Mouse (Mus musculus): ENCODE data around the gene Krt25. TPM values are rescaled to one million over a fixed set of nuclear protein-coding genes. Genes with fewer than 3 reads are reported as not detected.

Krt25 gene
- polyA plus RNA-seq, 1 experiment from 2014 or later: not detected

DNA sequence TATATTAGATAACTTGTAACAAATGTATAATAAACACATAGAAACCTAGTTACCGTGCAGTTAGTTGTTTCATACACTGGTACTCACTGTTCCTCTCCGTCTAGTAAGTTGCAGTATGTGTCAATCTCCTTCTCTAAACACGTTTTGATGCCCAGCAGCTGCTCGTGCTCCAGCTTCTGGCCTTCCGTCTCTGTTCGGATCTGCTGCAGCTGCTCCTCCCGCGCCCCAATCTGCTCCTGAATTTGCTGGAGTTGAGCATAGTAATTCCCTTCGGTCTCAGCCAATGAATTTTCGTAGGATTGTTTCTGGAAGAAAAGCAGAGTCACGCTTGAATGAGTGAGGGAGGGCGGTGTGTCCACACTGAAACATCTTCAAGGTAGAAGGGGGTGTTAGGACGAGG is 10.7 kb upstream of the Krt25 start:
- Histone ChIP-seq H3K9me3 (replicated peaks; ENCODE audit: control insufficient read depth, low read length) (no peaks in the 10 kb centered on the region), H3K4me2 (ENCODE audit: low read depth, low read length) (no peak overlapping the region), H3K9ac (ENCODE audit: low read depth, low read length) (no peak overlapping the region), H3K4me1 (ENCODE audit: control insufficient read depth, low read depth, low read length) (no peaks in the 10 kb centered on the region), H3K27me3 (ENCODE audit: control insufficient read depth, insufficient read depth, low read depth, low read length) (no peaks in the 10 kb centered on the region), H3K36me3 (ENCODE audit: control insufficient read depth, insufficient read depth) (no peaks in the 10 kb centered on the region), H3K27ac (ENCODE audit: low read length) (no peak overlapping the region), H3K4me3 (ENCODE audit: low read depth, low read length) (no peak overlapping the region)
- no peak for ATAC-seq (ENCODE audit: low read depth)
- WGBS (ENCODE audit: insufficient replicate concordance): 60% methylated on average over 13 of the region's 13 CpGs

DNA sequence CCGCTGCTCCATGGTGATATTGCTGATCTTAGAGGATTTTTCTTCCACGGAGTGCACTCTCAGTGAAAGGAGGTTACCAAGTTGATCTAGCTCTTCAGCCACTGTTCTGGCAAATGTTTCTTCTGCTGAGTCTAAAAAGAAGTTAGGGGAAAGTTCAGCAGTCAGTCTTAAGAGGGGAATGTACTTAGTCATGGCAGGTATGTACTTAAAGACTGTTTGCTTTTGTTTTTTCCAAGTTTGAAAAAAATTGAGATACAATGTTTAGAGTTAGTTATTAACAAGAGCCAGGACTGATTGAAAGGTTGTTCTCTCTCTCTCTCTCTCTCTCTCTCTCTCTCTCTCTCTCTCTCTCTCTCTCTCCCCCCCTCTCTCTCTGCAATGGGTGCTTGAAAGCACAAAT is 6.9 kb upstream of the Krt25 start:
- Histone ChIP-seq H3K36me3 (ENCODE audit: control insufficient read depth, insufficient read depth) (no peaks in the 10 kb centered on the region), H3K27me3 (ENCODE audit: control insufficient read depth, insufficient read depth, low read depth, low read length) (no peaks in the 10 kb centered on the region), H3K9ac (ENCODE audit: low read depth, low read length) (no peak overlapping the region), H3K4me1 (ENCODE audit: control insufficient read depth, low read depth, low read length) (no peaks in the 10 kb centered on the region), H3K27ac (ENCODE audit: low read length) (no peak overlapping the region), H3K4me3 (ENCODE audit: low read depth, low read length) (no peak overlapping the region), H3K9me3 (replicated peaks; ENCODE audit: control insufficient read depth, low read length) (no peaks in the 10 kb centered on the region), H3K4me2 (ENCODE audit: low read depth, low read length) (no peak overlapping the region)
- 63% methylated on average over 2 of the region's 2 CpGs for WGBS (ENCODE audit: insufficient replicate concordance)
- ATAC-seq (ENCODE audit: low read depth): no peak

DNA sequence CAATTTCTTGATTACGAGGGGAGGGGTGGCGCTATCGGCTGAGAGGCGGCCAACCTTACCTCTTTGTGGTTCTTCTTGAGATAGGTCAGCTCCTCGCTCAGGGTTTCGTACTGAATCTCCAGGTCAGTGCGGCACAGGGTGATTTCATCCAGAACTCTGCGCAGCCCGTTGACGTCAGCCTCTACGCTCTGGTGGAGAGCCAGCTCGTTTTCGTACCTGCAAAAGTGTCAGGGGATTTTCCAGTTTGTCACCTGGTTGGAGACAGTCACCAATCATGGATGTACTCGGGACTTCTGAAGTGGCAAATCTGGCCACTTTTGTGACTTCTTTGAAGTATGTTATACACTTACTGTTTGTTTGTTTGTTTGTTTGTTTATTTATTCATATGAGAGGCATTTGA is 1.7 kb downstream of the Krt25 start:
- no peak for ATAC-seq (ENCODE audit: low read depth)
- WGBS (ENCODE audit: insufficient replicate concordance): 74% methylated on average over 14 of the region's 14 CpGs
- no peaks in the 10 kb centered on the region for H3K36me3 ChIP-seq (ENCODE audit: control insufficient read depth, insufficient read depth)
- H3K27me3 ChIP-seq (ENCODE audit: control insufficient read depth, insufficient read depth, low read depth, low read length): no peaks in the 10 kb centered on the region
- H3K4me2 ChIP-seq (ENCODE audit: low read depth, low read length): no peak overlapping the region
- H3K9me3 ChIP-seq (replicated peaks; ENCODE audit: control insufficient read depth, low read length): no peaks in the 10 kb centered on the region
- no peaks in the 10 kb centered on the region for H3K4me1 ChIP-seq (ENCODE audit: control insufficient read depth, low read depth, low read length)
- no peak overlapping the region for H3K4me3 ChIP-seq (ENCODE audit: low read depth, low read length)
- H3K9ac ChIP-seq (ENCODE audit: low read depth, low read length): no peak overlapping the region
- no peak overlapping the region for H3K27ac ChIP-seq (ENCODE audit: low read length)

DNA sequence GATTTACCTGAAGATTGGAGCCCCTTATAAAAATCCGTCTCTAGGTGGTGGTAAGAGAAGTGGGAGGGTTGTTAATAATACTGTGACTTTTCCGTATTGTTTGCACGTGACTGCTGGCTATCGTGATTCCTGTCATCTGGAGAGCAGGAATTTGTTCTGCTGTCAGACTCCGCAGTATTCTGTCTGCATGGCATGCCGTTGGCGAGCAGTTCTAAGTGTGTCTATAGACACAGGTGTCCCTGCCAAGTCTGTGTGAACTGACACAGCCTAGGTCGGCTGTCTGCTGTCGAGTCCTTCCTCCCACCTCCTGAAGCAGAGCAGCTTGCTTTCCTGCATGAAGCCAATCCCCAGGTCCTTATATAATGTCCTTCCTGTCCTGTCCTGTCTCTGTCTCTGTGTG is 3.6 kb downstream of the Krt25 start:
- WGBS (ENCODE audit: insufficient replicate concordance): 53% methylated on average over 9 of the region's 9 CpGs
- no peaks in the 10 kb centered on the region for H3K36me3 ChIP-seq (ENCODE audit: control insufficient read depth, insufficient read depth)
- H3K4me2 ChIP-seq (ENCODE audit: low read depth, low read length): no peak overlapping the region
- no peak overlapping the region for H3K9ac ChIP-seq (ENCODE audit: low read depth, low read length)
- H3K4me3 ChIP-seq (ENCODE audit: low read depth, low read length): no peak overlapping the region
- H3K9me3 ChIP-seq (replicated peaks; ENCODE audit: control insufficient read depth, low read length): no peaks in the 10 kb centered on the region
- H3K4me1 ChIP-seq (ENCODE audit: control insufficient read depth, low read depth, low read length): no peaks in the 10 kb centered on the region
- H3K27ac ChIP-seq (ENCODE audit: low read length): no peak overlapping the region
- H3K27me3 ChIP-seq (ENCODE audit: control insufficient read depth, insufficient read depth, low read depth, low read length): no peaks in the 10 kb centered on the region
- ATAC-seq (ENCODE audit: low read depth): no peak

DNA sequence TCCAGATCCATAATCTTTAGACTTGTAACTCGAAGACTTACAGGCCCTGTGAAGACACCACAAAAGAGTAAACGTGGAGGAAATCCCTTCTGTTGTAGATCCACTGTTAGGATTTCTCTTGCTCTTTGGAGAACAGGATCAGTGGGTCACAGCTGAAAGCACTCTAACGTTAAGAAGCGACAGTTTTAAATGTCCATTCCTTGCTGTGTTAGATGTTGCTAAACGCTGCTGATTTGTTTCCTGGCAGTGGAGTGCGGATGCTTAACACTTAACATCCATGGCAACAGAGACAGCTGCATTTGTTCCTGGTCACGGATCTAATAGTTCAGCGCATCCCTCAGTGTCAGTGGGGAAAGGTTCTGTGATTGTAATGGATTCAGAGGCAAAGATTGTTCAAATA is 6.2 kb downstream of the Krt25 start:
- Histone ChIP-seq H3K27ac (ENCODE audit: low read length) (no peak overlapping the region), H3K9ac (ENCODE audit: low read depth, low read length) (no peak overlapping the region), H3K4me2 (ENCODE audit: low read depth, low read length) (no peak overlapping the region), H3K9me3 (replicated peaks; ENCODE audit: control insufficient read depth, low read length) (no peaks in the 10 kb centered on the region), H3K27me3 (ENCODE audit: control insufficient read depth, insufficient read depth, low read depth, low read length) (no peaks in the 10 kb centered on the region), H3K4me1 (ENCODE audit: control insufficient read depth, low read depth, low read length) (no peaks in the 10 kb centered on the region), H3K36me3 (ENCODE audit: control insufficient read depth, insufficient read depth) (no peaks in the 10 kb centered on the region), H3K4me3 (ENCODE audit: low read depth, low read length) (no peak overlapping the region)
- no peak for ATAC-seq (ENCODE audit: low read depth)
- WGBS (ENCODE audit: insufficient replicate concordance): 64% methylated on average over 8 of the region's 8 CpGs

DNA sequence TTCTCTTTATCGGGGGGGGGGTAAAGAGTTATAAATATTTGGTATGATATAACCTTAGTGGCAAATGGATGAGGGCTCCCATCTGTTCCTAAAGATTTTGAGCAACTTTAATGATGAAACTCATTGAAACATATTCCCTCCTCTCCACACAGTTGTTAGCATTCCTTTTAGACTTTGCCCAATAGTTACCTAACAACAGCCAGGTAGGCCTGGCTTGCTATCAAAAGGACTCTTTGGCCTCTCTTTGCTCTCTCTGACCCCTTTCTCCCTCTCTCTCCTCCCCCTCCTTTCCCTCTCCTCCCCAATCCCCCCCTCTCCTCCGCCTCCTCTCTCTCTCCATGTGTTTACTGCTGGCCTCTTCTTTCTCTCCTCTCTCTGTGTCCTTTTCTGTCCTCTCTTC is 8.2 kb downstream of the Krt25 start:
- Histone ChIP-seq H3K4me2 (ENCODE audit: low read depth, low read length) (no peak overlapping the region), H3K36me3 (ENCODE audit: control insufficient read depth, insufficient read depth) (no peaks in the 10 kb centered on the region), H3K27me3 (ENCODE audit: control insufficient read depth, insufficient read depth, low read depth, low read length) (no peaks in the 10 kb centered on the region), H3K9ac (ENCODE audit: low read depth, low read length) (no peak overlapping the region), H3K27ac (ENCODE audit: low read length) (no peak overlapping the region), H3K4me1 (ENCODE audit: control insufficient read depth, low read depth, low read length) (no peaks in the 10 kb centered on the region), H3K9me3 (replicated peaks; ENCODE audit: control insufficient read depth, low read length) (no peaks in the 10 kb centered on the region), H3K4me3 (ENCODE audit: low read depth, low read length) (no peak overlapping the region)
- ATAC-seq (ENCODE audit: low read depth): peak; percentile 83
- WGBS (ENCODE audit: insufficient replicate concordance): 60% methylated on average over 2 of the region's 2 CpGs

DNA sequence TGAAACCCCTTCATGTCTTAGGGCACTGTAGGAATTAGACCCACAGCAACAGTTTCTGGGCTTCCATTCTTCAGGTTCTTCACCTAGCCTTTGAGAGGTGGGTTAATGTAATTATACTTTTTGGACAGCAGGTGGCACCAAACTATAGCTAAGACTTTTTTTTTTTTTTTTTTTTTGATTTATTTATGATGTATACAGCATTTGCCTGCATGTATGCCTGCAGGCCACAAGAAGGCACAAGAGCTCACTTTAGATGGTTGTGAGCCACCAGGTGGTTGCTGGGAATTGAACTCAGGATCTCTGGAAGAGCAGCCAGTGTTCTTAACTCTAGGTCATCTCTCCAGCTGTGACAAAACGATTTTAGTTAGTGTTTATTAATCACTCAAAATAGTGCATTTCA is 11.9 kb downstream of the Krt25 start:
- 59% methylated on average over 1 of the region's 1 CpGs for WGBS (ENCODE audit: insufficient replicate concordance)
- ATAC-seq (ENCODE audit: low read depth): no peak
- Histone ChIP-seq H3K4me3 (ENCODE audit: low read depth, low read length) (no peak overlapping the region), H3K4me1 (ENCODE audit: control insufficient read depth, low read depth, low read length) (no peaks in the 10 kb centered on the region), H3K9me3 (replicated peaks; ENCODE audit: control insufficient read depth, low read length) (no peaks in the 10 kb centered on the region), H3K4me2 (ENCODE audit: low read depth, low read length) (no peak overlapping the region), H3K9ac (ENCODE audit: low read depth, low read length) (no peak overlapping the region), H3K36me3 (ENCODE audit: control insufficient read depth, insufficient read depth) (no peaks in the 10 kb centered on the region), H3K27ac (ENCODE audit: low read length) (no peak overlapping the region), H3K27me3 (ENCODE audit: control insufficient read depth, insufficient read depth, low read depth, low read length) (no peaks in the 10 kb centered on the region)

DNA sequence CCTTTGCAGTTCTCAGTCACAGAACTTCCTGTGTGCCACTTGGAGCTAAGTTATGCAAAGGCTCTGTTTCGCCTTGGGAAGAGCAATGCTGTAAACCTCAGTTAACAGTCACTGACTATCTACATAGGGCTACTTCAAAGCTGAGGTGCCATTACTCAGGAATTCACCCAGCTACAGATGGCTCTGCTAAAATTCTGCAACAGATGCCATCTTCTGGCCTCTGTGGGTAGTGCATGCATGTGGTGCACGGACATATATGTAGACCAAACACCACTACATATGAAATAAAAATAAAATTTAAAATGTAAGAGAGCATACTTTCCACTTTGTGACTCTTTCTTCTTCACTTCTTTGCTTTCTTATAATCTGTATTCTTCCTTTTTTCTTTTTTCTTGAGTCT is 15.2 kb downstream of the Krt25 start:
- Histone ChIP-seq H3K36me3 (ENCODE audit: control insufficient read depth, insufficient read depth) (no peaks in the 10 kb centered on the region), H3K9me3 (replicated peaks; ENCODE audit: control insufficient read depth, low read length) (no peaks in the 10 kb centered on the region), H3K27me3 (ENCODE audit: control insufficient read depth, insufficient read depth, low read depth, low read length) (no peaks in the 10 kb centered on the region), H3K27ac (ENCODE audit: low read length) (no peak overlapping the region), H3K4me3 (ENCODE audit: low read depth, low read length) (no peak overlapping the region), H3K4me1 (ENCODE audit: control insufficient read depth, low read depth, low read length) (no peaks in the 10 kb centered on the region), H3K9ac (ENCODE audit: low read depth, low read length) (no peak overlapping the region), H3K4me2 (ENCODE audit: low read depth, low read length) (no peak overlapping the region)
- ATAC-seq (ENCODE audit: low read depth): no peak
- WGBS (ENCODE audit: insufficient replicate concordance): 15% methylated on average over 2 of the region's 2 CpGs

DNA sequence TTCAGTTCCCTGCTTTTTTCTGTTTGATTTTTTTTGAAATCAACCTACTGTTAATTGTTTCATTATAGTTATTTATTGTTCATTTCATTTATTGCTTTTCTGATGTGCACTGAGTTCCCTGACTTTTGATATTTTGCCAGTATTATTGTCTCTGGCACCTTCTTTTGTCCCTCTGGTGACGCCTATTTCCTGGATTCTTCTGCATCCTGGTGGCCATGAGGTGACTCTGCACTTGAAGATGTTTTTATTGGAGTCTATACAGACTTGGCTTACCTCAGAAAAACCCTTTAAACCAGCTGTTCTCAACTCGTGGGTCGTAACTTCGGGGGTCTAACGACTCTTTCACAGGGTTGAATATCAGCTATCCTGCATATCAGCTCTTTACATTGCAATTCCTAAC is 27.7 kb downstream of the Krt25 start:
- Histone ChIP-seq H3K4me2 (ENCODE audit: low read depth, low read length) (no peak overlapping the region), H3K27ac (ENCODE audit: low read length) (no peak overlapping the region), H3K4me1 (ENCODE audit: control insufficient read depth, low read depth, low read length) (no peaks in the 10 kb centered on the region), H3K9me3 (replicated peaks; ENCODE audit: control insufficient read depth, low read length) (no peaks in the 10 kb centered on the region), H3K9ac (ENCODE audit: low read depth, low read length) (no peak overlapping the region), H3K27me3 (ENCODE audit: control insufficient read depth, insufficient read depth, low read depth, low read length) (no peaks in the 10 kb centered on the region), H3K36me3 (ENCODE audit: control insufficient read depth, insufficient read depth) (no peaks in the 10 kb centered on the region), H3K4me3 (ENCODE audit: low read depth, low read length) (no peak overlapping the region)
- no peak for ATAC-seq (ENCODE audit: low read depth)
- 38% methylated on average over 5 of the region's 5 CpGs for WGBS (ENCODE audit: insufficient replicate concordance)

DNA sequence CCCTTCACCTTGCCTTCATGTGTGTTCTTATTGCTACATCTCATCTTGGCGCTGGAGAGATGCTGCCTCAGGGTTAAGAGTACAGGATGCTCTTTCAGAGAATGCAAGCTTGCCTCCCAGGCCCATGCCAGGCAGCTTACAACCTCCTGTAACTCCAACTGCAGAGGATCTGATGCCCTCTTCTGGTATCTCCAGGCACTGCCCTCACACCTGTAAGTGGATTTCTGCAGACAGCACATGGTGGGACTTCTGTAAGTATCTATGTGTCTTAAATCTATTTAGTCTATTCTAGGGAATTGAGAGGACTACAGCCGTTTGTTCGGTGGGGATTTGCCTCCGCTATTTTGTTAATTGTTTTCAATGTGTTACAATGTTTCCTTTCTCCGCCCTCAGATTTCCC is 29.9 kb downstream of the Krt25 start:
- Histone ChIP-seq H3K27ac (ENCODE audit: low read length) (no peak overlapping the region), H3K9me3 (replicated peaks; ENCODE audit: control insufficient read depth, low read length) (no peaks in the 10 kb centered on the region), H3K4me2 (ENCODE audit: low read depth, low read length) (no peak overlapping the region), H3K36me3 (ENCODE audit: control insufficient read depth, insufficient read depth) (no peaks in the 10 kb centered on the region), H3K4me3 (ENCODE audit: low read depth, low read length) (no peak overlapping the region), H3K9ac (ENCODE audit: low read depth, low read length) (no peak overlapping the region), H3K27me3 (ENCODE audit: control insufficient read depth, insufficient read depth, low read depth, low read length) (no peaks in the 10 kb centered on the region), H3K4me1 (ENCODE audit: control insufficient read depth, low read depth, low read length) (no peaks in the 10 kb centered on the region)
- WGBS (ENCODE audit: insufficient replicate concordance): 53% methylated on average over 5 of the region's 5 CpGs
- ATAC-seq (ENCODE audit: low read depth): no peak
